Mouse (Mus musculus) C2C12 (cell line): ENCODE data around the gene Prkar1a. TPM values are rescaled to one million over a fixed set of nuclear protein-coding genes. Genes with fewer than 3 reads are reported as not detected.

Experiments
- H3K27me3 ChIP-seq: one replicate; pipeline ENCODE4 v1.6.1; 2011; ENCODE audit not compliant: control insufficient read depth, insufficient read depth, insufficient read length
- H3K36me3 ChIP-seq: one replicate; pipeline ENCODE4 v1.6.1; 2011; ENCODE audit not compliant: control insufficient read depth, insufficient read depth
- H3K4me3 ChIP-seq: one replicate; pipeline ENCODE4 v1.5.1; 2011; ENCODE audit warnings: mild to moderate bottlenecking, control low read depth; ENCODE audit not compliant: poor library complexity, insufficient read depth, severe bottlenecking
- H3K79me2 ChIP-seq: one replicate; pipeline ENCODE4 v1.6.1; 2011; ENCODE audit not compliant: control insufficient read depth, insufficient read depth
- H3K79me3 ChIP-seq: one replicate; pipeline ENCODE4 v1.6.1; 2011; ENCODE audit warnings: low read depth, control low read depth
- H3ac ChIP-seq: one replicate; pipeline ENCODE3; 2011; ENCODE audit warnings: low read depth; ENCODE audit not compliant: control insufficient read depth, insufficient read length
- CEBPB ChIP-seq: IDR thresholded peaks from one replicate; pipeline ENCODE4 v1.6.1; 2011; ENCODE audit warnings: low read depth, mild to moderate bottlenecking, control low read depth, moderate library complexity
- CTCF ChIP-seq: IDR thresholded peaks from one replicate; pipeline ENCODE4 v1.5.1; 2011; ENCODE audit not compliant: control insufficient read depth, insufficient read depth, insufficient read length
- FOSL1 ChIP-seq: IDR thresholded peaks from one replicate; pipeline ENCODE4 v1.8.0; 2011; ENCODE audit warnings: mild to moderate bottlenecking, low read length; ENCODE audit not compliant: poor library complexity, insufficient read depth, severe bottlenecking
- MAX ChIP-seq: IDR thresholded peaks from one replicate; pipeline ENCODE4 v1.6.1; 2011; ENCODE audit warnings: mild to moderate bottlenecking, control low read depth
- MYOD1 ChIP-seq: IDR thresholded peaks from one replicate; pipeline ENCODE4 v1.6.1; 2011; ENCODE audit warnings: low read depth; ENCODE audit not compliant: control insufficient read depth, insufficient read length
- MYOG ChIP-seq: IDR thresholded peaks from one replicate; pipeline ENCODE4 v1.6.1; 2011; ENCODE audit not compliant: control insufficient read depth, insufficient read length; ENCODE audit errors: extremely low read depth
- USF1 ChIP-seq: IDR thresholded peaks from one replicate; pipeline ENCODE4 v1.6.1; 2011; ENCODE audit warnings: low read depth, mild to moderate bottlenecking, control low read depth, moderate library complexity
- polyA plus RNA-seq: library from polyadenylated mRNA; unstranded; fragments of >200 nt; fragmentation: generic; extraction: Trizol; gene quantifications from one replicate; pipeline ENCODE4 v1.2.1, GENCODE M21; 2012; ENCODE audit warnings: missing spikeins

Gene Prkar1a
- polyA plus RNA-seq, 1 experiment: 237 TPM

GRCm38 (mm10) chr11:109676621-109677373, 27.6 kb downstream of the Prkar1a start:
- H3K79me3 ChIP-seq: no peaks in the 10 kb centered on the region
- no peaks in the 10 kb centered on the region for H3K79me2 ChIP-seq
- no peak overlapping the region for H3K4me3 ChIP-seq
- H3ac ChIP-seq: no peak overlapping the region
- no peaks in the 10 kb centered on the region for H3K27me3 ChIP-seq
- no peaks in the 10 kb centered on the region for H3K36me3 ChIP-seq
- TF ChIP-seq CTCF (no peak), FOSL1 (no peak), USF1 (no peak), MAX (no peak), MYOD1 (no peak), MYOG (no peak), CEBPB (no peak)

- Histone ChIP-seq H3K79me3 (no peaks in the 10 kb centered on the region), H3ac (no peak overlapping the region), H3K36me3 (no peaks in the 10 kb centered on the region), H3K27me3 (no peaks in the 10 kb centered on the region), H3K4me3 (no peak overlapping the region), H3K79me2 (no peaks in the 10 kb centered on the region)
- TF ChIP-seq FOSL1: no peak
- TF ChIP-seq MYOG: no peak
- no peak for TF ChIP-seq USF1
- TF ChIP-seq MYOD1: no peak
- TF ChIP-seq CTCF: no peak
- TF ChIP-seq CEBPB: no peak
- TF ChIP-seq MAX: no peak
These were observed 29.1 kb downstream of the Prkar1a start for GRCm38 (mm10) chr11:109678291-109678690.

- H3K79me2 ChIP-seq: no peaks in the 10 kb centered on the region
- no peak overlapping the region for H3K4me3 ChIP-seq
- H3K36me3 ChIP-seq: no peaks in the 10 kb centered on the region
- H3K79me3 ChIP-seq: no peaks in the 10 kb centered on the region
- no peaks in the 10 kb centered on the region for H3K27me3 ChIP-seq
- TF ChIP-seq USF1: no peak
- no peak overlapping the region for H3ac ChIP-seq
These were observed 31.7 kb downstream of the Prkar1a start for GRCm38 (mm10) chr11:109680934-109681333.

GRCm38 (mm10) chr11:109681556-109681955, 32.4 kb downstream of the Prkar1a start:
- Histone ChIP-seq H3K27me3 (no peaks in the 10 kb centered on the region), H3K36me3 (no peaks in the 10 kb centered on the region), H3K79me2 (no peaks in the 10 kb centered on the region), H3ac (no peak overlapping the region), H3K4me3 (no peak overlapping the region), H3K79me3 (no peaks in the 10 kb centered on the region)
- TF ChIP-seq MYOG: no peak
- no peak for TF ChIP-seq CTCF
- TF ChIP-seq USF1: no peak

GRCm38 (mm10) chr11:109682221-109682620, 33.0 kb downstream of the Prkar1a start:
- H3K79me3 ChIP-seq: no peaks in the 10 kb centered on the region

GRCm38 (mm10) chr11:109689539-109689938, 40.3 kb downstream of the Prkar1a start:
- H3ac ChIP-seq: no peak overlapping the region
- H3K79me3 ChIP-seq: no peaks in the 10 kb centered on the region
- no peaks in the 10 kb centered on the region for H3K36me3 ChIP-seq
- TF ChIP-seq USF1: no peak
- no peak for TF ChIP-seq MYOD1
- TF ChIP-seq CEBPB: peak; percentile 76
- TF ChIP-seq FOSL1: no peak
- TF ChIP-seq CTCF: no peak
- TF ChIP-seq MAX: no peak
- TF ChIP-seq MYOG: no peak
- H3K79me2 ChIP-seq: no peaks in the 10 kb centered on the region
- H3K27me3 ChIP-seq: no peaks in the 10 kb centered on the region
- no peak overlapping the region for H3K4me3 ChIP-seq

More at GRCm38 (mm10) chr11:109682221-109682620, 33.0 kb downstream of the Prkar1a start:
- H3K36me3 ChIP-seq: no peaks in the 10 kb centered on the region
- H3K27me3 ChIP-seq: no peaks in the 10 kb centered on the region
- no peak overlapping the region for H3K4me3 ChIP-seq
- TF ChIP-seq MAX (no peak), CEBPB (no peak), FOSL1 (no peak), USF1 (no peak), MYOG (no peak), MYOD1 (no peak), CTCF (no peak)
- no peaks in the 10 kb centered on the region for H3K79me2 ChIP-seq
- no peak overlapping the region for H3ac ChIP-seq
